Mouse (Mus musculus) myocyte (in vitro differentiated cells): Measurements from ENCODE around the gene Tjp1.

Experiments used
- CEBPB ChIP-seq: IDR thresholded peaks from 2 replicates; pipeline ENCODE4 v1.6.1; 2011; ENCODE audit warnings: mild to moderate bottlenecking, moderate library complexity; ENCODE audit not compliant: poor library complexity, insufficient read depth, severe bottlenecking
- MAX ChIP-seq: IDR thresholded peaks from one replicate; pipeline ENCODE4 v1.6.1; 2011; ENCODE audit warnings: low read depth, mild to moderate bottlenecking, control low read depth
- MYOD1 ChIP-seq, 3 experiments: IDR thresholded peaks; one replicate each; pipeline ENCODE4 v1.6.1; 2011; ENCODE audit warnings: control low read depth in 2 of 3, low read depth in 2 of 3, mild to moderate bottlenecking in 2 of 3, moderate library complexity in 1 of 3; ENCODE audit not compliant: insufficient read length in 2 of 3, control insufficient read depth in 1 of 3
- MYOG ChIP-seq, 3 experiments: IDR thresholded peaks; one replicate each; pipeline ENCODE4 v1.6.1; 2011; ENCODE audit warnings: control low read depth in 2 of 3, low read depth in 2 of 3, mild to moderate bottlenecking in 2 of 3; ENCODE audit not compliant: insufficient read length in 2 of 3, control insufficient read depth in 1 of 3, insufficient read depth in 1 of 3
- POLR2A ChIP-seq: IDR thresholded peaks from one replicate; pipeline ENCODE4 v1.6.1; 2011; ENCODE audit warnings: low read depth, mild to moderate bottlenecking, control low read depth, moderate library complexity; ENCODE audit not compliant: insufficient read length
- REST ChIP-seq: IDR thresholded peaks from one replicate; pipeline ENCODE4 v1.6.1; 2011; ENCODE audit warnings: mild to moderate bottlenecking, control low read depth, moderate library complexity; ENCODE audit not compliant: insufficient read depth, insufficient read length
- TCF12 ChIP-seq: IDR thresholded peaks from one replicate; pipeline ENCODE4 v1.6.1; 2011; ENCODE audit warnings: mild to moderate bottlenecking, control low read depth; ENCODE audit not compliant: poor library complexity, insufficient read depth, severe bottlenecking
- USF1 ChIP-seq: IDR thresholded peaks from one replicate; pipeline ENCODE4 v1.6.1; 2011; ENCODE audit warnings: low read depth, mild to moderate bottlenecking, control low read depth, moderate library complexity

GRCm38 (mm10) chr7:65402516-65402915, 125.1 kb downstream of the Tjp1 start:
- TF ChIP-seq CEBPB: no peak
- no peak for TF ChIP-seq REST
- no peak for TF ChIP-seq POLR2A
- no peak for TF ChIP-seq MAX
- TF ChIP-seq TCF12: no peak
- no peak for TF ChIP-seq USF1
- TF ChIP-seq MYOG (IDR thresholded peaks at IDR 0.05; ENCODE audit: control insufficient read depth in 1 of 3, insufficient read depth in 1 of 3, insufficient read length in 2 of 3, low read depth in 2 of 3): no peak
- no peak for TF ChIP-seq MYOD1 (IDR thresholded peaks at IDR 0.05; ENCODE audit: control insufficient read depth in 1 of 3, insufficient read length in 2 of 3, low read depth in 2 of 3)
